Mouse (Mus musculus): ENCODE results near the gene Hspg2.

- TF ChIP-seq CTCF (IDR thresholded peaks at IDR 0.05; ENCODE audit: control insufficient read depth, insufficient read depth, insufficient read length) (no peak), USF1 (IDR thresholded peaks at IDR 0.05; ENCODE audit: low read depth) (no peak)
Measured at GRCm38 (mm10) chr4:137454582-137454981, 14.0 kb upstream of the Hspg2 start.
